Mouse (Mus musculus) lung, postnatal 0 days (tissue): ENCODE data around the gene Col4a1.
A peak's percentile ranks its signal among the peaks of the same experiment; 100 is the strongest.

Experiments
- CTCF ChIP-seq: IDR thresholded peaks from 2 replicates; pipeline ENCODE4 v1.5.1; 2016; ENCODE audit warnings: antibody characterized with exemption, mild to moderate bottlenecking
- EP300 ChIP-seq: IDR thresholded peaks from 2 replicates; pipeline ENCODE4 v1.6.1; 2016; ENCODE audit warnings: antibody characterized with exemption, mild to moderate bottlenecking, control low read depth

GRCm38 (mm10) chr8:11155579-11156318 lies 156.9 kb downstream of the Col4a1 start:
- TF ChIP-seq CTCF (no peak), EP300 (peak; percentile 47)
